ENCODE assay signal across 30 mouse cellular contexts in genomic region chr3:149333607-149334006, GRCm38 (mm10).
DNase-seq lines count a peak whose midpoint lies in the region; ATAC-seq and TF ChIP-seq lines count a peak whose summit lies in the region.
"Had no signal": no experiment of that assay in that cellular context is flagged by ENCODE, and none has a peak within 500 bp of the region (broad histone marks: within the 10 kb centered on the region; RNA-seq: fewer than 3 reads in every experiment).

No protein-coding gene starts in this region.

- H3K36me3 ChIP-seq in forebrain, embryonic 10.5 days (replicated peaks): no peaks in the 10 kb centered on the region
- no peaks in the 10 kb centered on the region for H3K36me3 ChIP-seq in forebrain, embryonic 12.5 days (replicated peaks)
- no peaks in the 10 kb centered on the region for H3K36me3 ChIP-seq in lung, embryonic 14.5 days (ENCODE audit: insufficient read depth)
- no peaks in the 10 kb centered on the region for H3K36me3 ChIP-seq in lung, postnatal 0 days (ENCODE audit: insufficient read depth, low read length)
- H3K36me3 ChIP-seq in midbrain, embryonic 12.5 days: no peaks in the 10 kb centered on the region
- H3K36me3 ChIP-seq in midbrain, embryonic 13.5 days: no peaks in the 10 kb centered on the region
- H3K36me3 ChIP-seq: embryonic facial prominence, embryonic 13.5 days; G1E; heart, embryonic 12.5 days; heart, embryonic 15.5 days; hindbrain, embryonic 12.5 days had no signal

- DNase-seq in forebrain, embryonic 10.5 days (ENCODE audit: extremely low spot score, low spot score): no peak
- peak; percentile 64 for DNase-seq in lung, embryonic 14.5 days
- DNase-seq in lung, adult 18-20 months: no peak
- DNase-seq in lung, postnatal 0 days (ENCODE audit: low spot score): peak; percentile 46
- DNase-seq in lung, postnatal 25 days (ENCODE audit: low spot score): no peak
- DNase-seq: adrenal gland, postnatal 10 days; adrenal gland, postnatal 36 days; B cell, adult 2 months; cerebellum, adult 18-20 months; cerebellum, adult 9-10 months; cerebellum, postnatal 14 days; forebrain, postnatal 0 days; gastrocnemius, adult 2 months; gastrocnemius, postnatal 14 days; heart, adult 18-20 months; heart, postnatal 10 days; heart, postnatal 4 days had no signal

- H3K9ac ChIP-seq in forebrain, embryonic 12.5 days: no peak overlapping the region
- H3K9ac ChIP-seq in lung, embryonic 14.5 days: no peak overlapping the region
- no peak overlapping the region for H3K9ac ChIP-seq in lung, postnatal 0 days (replicated peaks; ENCODE audit: low read depth)
- no peak overlapping the region for H3K9ac ChIP-seq in midbrain, embryonic 12.5 days (replicated peaks)
- H3K9ac ChIP-seq in midbrain, embryonic 13.5 days (replicated peaks): no peak overlapping the region
- H3K9ac ChIP-seq: embryonic facial prominence, embryonic 13.5 days; forebrain, postnatal 0 days; heart, embryonic 12.5 days; heart, embryonic 15.5 days; hindbrain, embryonic 12.5 days had no signal

- H3K9me3 ChIP-seq in forebrain, embryonic 10.5 days: no peaks in the 10 kb centered on the region
- H3K9me3 ChIP-seq in forebrain, embryonic 12.5 days: no peaks in the 10 kb centered on the region
- no peaks in the 10 kb centered on the region for H3K9me3 ChIP-seq in lung, embryonic 14.5 days (ENCODE audit: low read depth, low read length)
- H3K9me3 ChIP-seq in lung, postnatal 0 days (ENCODE audit: low read length): no peaks in the 10 kb centered on the region
- no peaks in the 10 kb centered on the region for H3K9me3 ChIP-seq in midbrain, embryonic 12.5 days
- no peaks in the 10 kb centered on the region for H3K9me3 ChIP-seq in midbrain, embryonic 13.5 days
- H3K9me3 ChIP-seq: embryonic facial prominence, embryonic 13.5 days; heart, embryonic 12.5 days; heart, embryonic 15.5 days; hindbrain, embryonic 12.5 days had no signal

- H3K27ac ChIP-seq in forebrain, embryonic 10.5 days: peak overlapping the region; percentile 75
- H3K27ac ChIP-seq in forebrain, embryonic 12.5 days: no peak overlapping the region
- no peak overlapping the region for H3K27ac ChIP-seq in lung, embryonic 14.5 days (ENCODE audit: low read depth)
- no peak overlapping the region for H3K27ac ChIP-seq in lung, postnatal 0 days (ENCODE audit: low read length)
- no peak overlapping the region for H3K27ac ChIP-seq in midbrain, embryonic 12.5 days (replicated peaks)
- H3K27ac ChIP-seq in midbrain, embryonic 13.5 days: no peak overlapping the region
- H3K27ac ChIP-seq: embryonic facial prominence, embryonic 13.5 days; gastrocnemius, adult 2 months; heart, embryonic 15.5 days; hindbrain, embryonic 12.5 days had no signal

- no peak overlapping the region for H3K4me2 ChIP-seq in forebrain, embryonic 12.5 days
- H3K4me2 ChIP-seq in lung, embryonic 14.5 days: no peak overlapping the region
- H3K4me2 ChIP-seq in lung, postnatal 0 days (replicated peaks; ENCODE audit: low read depth, low read length): no peak overlapping the region
- peak overlapping the region; percentile 27; the same call in 1 of the 2 replicates for H3K4me2 ChIP-seq in midbrain, embryonic 12.5 days (replicated peaks)
- H3K4me2 ChIP-seq in midbrain, embryonic 13.5 days (replicated peaks): no peak overlapping the region
- H3K4me2 ChIP-seq: embryonic facial prominence, embryonic 13.5 days; heart, embryonic 12.5 days; heart, embryonic 15.5 days; hindbrain, embryonic 12.5 days had no signal

- TF ChIP-seq EP300 in lung, postnatal 0 days (IDR thresholded peaks at IDR 0.05): no peak

- TF ChIP-seq CTCF in lung, embryonic 14.5 days (IDR thresholded peaks at IDR 0.05; ENCODE audit: low read depth): no peak
- no peak for TF ChIP-seq CTCF in lung, postnatal 0 days (IDR thresholded peaks at IDR 0.05)

- H3K27me3 ChIP-seq in forebrain, embryonic 10.5 days (ENCODE audit: poor library complexity, severe bottlenecking): peaks cover 41% of the 10 kb centered on the region
- H3K27me3 ChIP-seq in forebrain, embryonic 12.5 days: peaks cover 17% of the 10 kb centered on the region
- H3K27me3 ChIP-seq in lung, embryonic 14.5 days (ENCODE audit: insufficient read depth, low read length): no peaks in the 10 kb centered on the region
- no peaks in the 10 kb centered on the region for H3K27me3 ChIP-seq in lung, postnatal 0 days (replicated peaks; ENCODE audit: insufficient read depth, low read length)
- H3K27me3 ChIP-seq in midbrain, embryonic 12.5 days: peaks cover 22% of the 10 kb centered on the region
- peaks cover 11% of the 10 kb centered on the region; the same call in 1 of the 2 replicates for H3K27me3 ChIP-seq in midbrain, embryonic 13.5 days
- H3K27me3 ChIP-seq: CH12.LX; heart, embryonic 12.5 days; heart, embryonic 15.5 days; Patski had no signal

- peaks cover 58% of the 10 kb centered on the region for H3K4me1 ChIP-seq in forebrain, embryonic 10.5 days
- H3K4me1 ChIP-seq in forebrain, embryonic 12.5 days: peaks cover 36% of the 10 kb centered on the region
- peaks cover 20% of the 10 kb centered on the region for H3K4me1 ChIP-seq in lung, embryonic 14.5 days (ENCODE audit: insufficient read depth)
- no peaks in the 10 kb centered on the region; the same call in 1 of the 2 replicates for H3K4me1 ChIP-seq in lung, postnatal 0 days (ENCODE audit: insufficient read depth, low read depth, low read length)
- H3K4me1 ChIP-seq in midbrain, embryonic 12.5 days: peaks cover 37% of the 10 kb centered on the region
- H3K4me1 ChIP-seq in midbrain, embryonic 13.5 days (replicated peaks): peaks cover 35% of the 10 kb centered on the region

- no peak overlapping the region for H3K4me3 ChIP-seq in forebrain, embryonic 10.5 days
- no peak overlapping the region for H3K4me3 ChIP-seq in forebrain, embryonic 12.5 days (replicated peaks)
- H3K4me3 ChIP-seq in lung, embryonic 14.5 days (ENCODE audit: low read depth, low read length): no peak overlapping the region
- no peak overlapping the region for H3K4me3 ChIP-seq in lung, postnatal 0 days (ENCODE audit: low read depth, low read length)
- H3K4me3 ChIP-seq in midbrain, embryonic 12.5 days: no peak overlapping the region
- no peak overlapping the region for H3K4me3 ChIP-seq in midbrain, embryonic 13.5 days (replicated peaks)
- H3K4me3 ChIP-seq: embryonic facial prominence, embryonic 13.5 days; erythroblast, embryonic 14.5 days; gastrocnemius, adult 2 months; heart, embryonic 12.5 days; heart, embryonic 15.5 days; hindbrain, embryonic 12.5 days had no signal

- 76% methylated on average over 5 of the region's 5 CpGs for WGBS in forebrain, embryonic 10.5 days
- WGBS in forebrain, embryonic 12.5 days: 49% methylated on average over 5 of the region's 5 CpGs
- 46% methylated on average over 5 of the region's 5 CpGs for WGBS in lung, embryonic 14.5 days
- WGBS in lung, postnatal 0 days: 54% methylated on average over 5 of the region's 5 CpGs
- 69% methylated on average over 5 of the region's 5 CpGs for WGBS in midbrain, embryonic 12.5 days
- WGBS in midbrain, embryonic 13.5 days: 60% methylated on average over 5 of the region's 5 CpGs

- ATAC-seq in forebrain, embryonic 12.5 days (ENCODE audit: low FRiP score): no peak
- peak; percentile 81; the same call in 1 of the 2 replicates for ATAC-seq in lung, embryonic 14.5 days (ENCODE audit: insufficient read depth)
- peak; percentile 29; the same call in 1 of the 2 replicates for ATAC-seq in lung, postnatal 0 days
- ATAC-seq in midbrain, embryonic 12.5 days (ENCODE audit: low FRiP score, low read depth): no peak
- no peak for ATAC-seq in midbrain, embryonic 13.5 days
- ATAC-seq: forebrain, embryonic 14.5 days; forebrain, postnatal 0 days; hindbrain, embryonic 16.5 days; Patski had no signal

Comparison
In these comparisons a context has a peak if more than half of its experiments do, and no peak if none do; other contexts are left out.
1. DNase-seq: peak in lung, embryonic 14.5 days (single experiment) and lung, postnatal 0 days (single experiment); none in forebrain, embryonic 10.5 days (single experiment), lung, adult 18-20 months (0 of 2) and lung, postnatal 25 days (single experiment).
2. ATAC-seq: peak in lung, embryonic 14.5 days (single experiment) and lung, postnatal 0 days (single experiment); none in forebrain, embryonic 12.5 days (single experiment), midbrain, embryonic 12.5 days (single experiment) and midbrain, embryonic 13.5 days (single experiment).